Mouse (Mus musculus) forebrain, embryonic 10.5 days (tissue): ENCODE measurements around the gene Gramd2. TPM values are rescaled to one million over a fixed set of nuclear protein-coding genes. Genes with fewer than 3 reads are reported as not detected.
"Not testable (repeated sequence)": the region's sequence is repeated elsewhere in the genome, so short reads cannot be mapped to it uniquely, and the experiment has no call there.

ENCODE experiments used
- DNase-seq: peaks from one replicate; pipeline ENCODE4 v3.0.0-alpha.2; 2017; ENCODE audit warnings: low spot score; ENCODE audit errors: extremely low spot score
- H3K27ac ChIP-seq: fragments of 300-500 bp; sonication (generic); 2 replicates; pipeline ENCODE4 v1.5.1; 2016; ENCODE audit warnings: mild to moderate bottlenecking
- H3K27me3 ChIP-seq: fragments of 300-500 bp; sonication (generic); 2 replicates; pipeline ENCODE4 v1.6.1; 2016; ENCODE audit warnings: mild to moderate bottlenecking; ENCODE audit not compliant: poor library complexity, severe bottlenecking
- H3K36me3 ChIP-seq: fragments of 300-500 bp; sonication (generic); replicated peaks from 2 replicates; pipeline ENCODE4 v1.6.1; 2016; ENCODE audit warnings: mild to moderate bottlenecking, moderate library complexity
- H3K4me1 ChIP-seq: fragments of 300-500 bp; sonication (generic); 2 replicates; pipeline ENCODE4 v1.6.1; 2016
- H3K4me3 ChIP-seq: fragments of 300-500 bp; sonication (generic); 2 replicates; pipeline ENCODE4 v1.5.1; 2016; ENCODE audit warnings: mild to moderate bottlenecking, moderate library complexity
- H3K9me3 ChIP-seq: fragments of 300-500 bp; sonication (generic); 2 replicates; pipeline ENCODE4 v1.6.1; 2016; ENCODE audit warnings: mild to moderate bottlenecking, moderate library complexity
- WGBS: fragments of 180-500 bp; shearing (Covaris S2); methylation state at CpG from one replicate; pipeline ENCODE4 v1.1.7; 2016; 5-methylcytosine and 5-hydroxymethylcytosine counted together
- polyA plus RNA-seq: library from polyadenylated mRNA; unstranded; fragments of >200 nt; fragmentation: Nextera tagmentation; extraction: Ambion mirVana; gene quantifications from 2 replicates; pipeline ENCODE4 v1.2.1, GENCODE M21; 2016

Gramd2 gene
- polyA plus RNA-seq, 1 experiment from 2014 or later: 0.22 TPM

- Histone ChIP-seq H3K27ac (no peak overlapping the region), H3K9me3 (no peaks in the 10 kb centered on the region), H3K4me1 (no peaks in the 10 kb centered on the region), H3K27me3 (no peaks in the 10 kb centered on the region), H3K4me3 (no peak overlapping the region), H3K36me3 (peaks cover 8% of the 10 kb centered on the region)
- WGBS: 98% methylated on average over 2 of the region's 2 CpGs
- no peak for DNase-seq
These were observed 60.6 kb downstream of the Gramd2 start for GRCm38 (mm10) chr9:59740593-59740992.

- H3K36me3 ChIP-seq: no peaks in the 10 kb centered on the region
- DNase-seq: no peak
- no peak overlapping the region for H3K4me3 ChIP-seq
- no peak overlapping the region for H3K27ac ChIP-seq
- H3K27me3 ChIP-seq: no peaks in the 10 kb centered on the region
- peaks cover 1% of the 10 kb centered on the region; the same call in 1 of the 2 replicates for H3K4me1 ChIP-seq
- H3K9me3 ChIP-seq: no peaks in the 10 kb centered on the region
- WGBS: 96% methylated on average over 3 of the region's 3 CpGs
These were observed 64.0 kb downstream of the Gramd2 start for GRCm38 (mm10) chr9:59743903-59744302.

- Histone ChIP-seq H3K9me3 (no peaks in the 10 kb centered on the region), H3K27ac (no peak overlapping the region), H3K36me3 (no peaks in the 10 kb centered on the region), H3K4me1 (peaks cover 25% of the 10 kb centered on the region), H3K4me3 (no peak overlapping the region), H3K27me3 (no peaks in the 10 kb centered on the region)
- 97% methylated on average over 2 of the region's 2 CpGs for WGBS
- DNase-seq: no peak
These were observed 68.4 kb downstream of the Gramd2 start for GRCm38 (mm10) chr9:59748387-59748786.

- 92% methylated on average over 11 of the region's 11 CpGs for WGBS
- H3K27ac ChIP-seq: no peak overlapping the region
- H3K4me3 ChIP-seq: peak overlapping the region; percentile 96; the same call in 1 of the 2 replicates
- DNase-seq: no peak
- H3K36me3 ChIP-seq: no peaks in the 10 kb centered on the region
- H3K4me1 ChIP-seq: peaks cover 25% of the 10 kb centered on the region
- no peaks in the 10 kb centered on the region for H3K9me3 ChIP-seq
- no peaks in the 10 kb centered on the region for H3K27me3 ChIP-seq
These were observed 69.0 kb downstream of the Gramd2 start for GRCm38 (mm10) chr9:59748969-59749368.

- Histone ChIP-seq H3K36me3 (no peaks in the 10 kb centered on the region), H3K9me3 (no peaks in the 10 kb centered on the region), H3K4me1 (peaks cover 25% of the 10 kb centered on the region), H3K27me3 (no peaks in the 10 kb centered on the region), H3K4me3 (peak overlapping the region; percentile 96), H3K27ac (peak overlapping the region; percentile 96)
- 37% methylated on average over 12 of the region's 12 CpGs for WGBS
- DNase-seq: peak; percentile 17
These were observed 69.8 kb downstream of the Gramd2 start for GRCm38 (mm10) chr9:59749581-59750265.

GRCm38 (mm10) chr9:59750267-59751065 lies 70.5 kb downstream of the Gramd2 start, which contains the start of the genes Senp8 and Myo9a:
Gene Senp8, minus strand, starts transcription at chr9:59750710.
Gene Myo9a, plus strand, starts transcription at chr9:59750896.
- Histone ChIP-seq H3K9me3 (no peaks in the 10 kb centered on the region), H3K27ac (peak within 1 kb of the TSS; percentile 96), H3K36me3 (no peaks in the 10 kb centered on the region), H3K4me1 (peaks cover 25% of the 10 kb centered on the region), H3K4me3 (peak within 1 kb of the TSS; percentile 96), H3K27me3 (no peaks in the 10 kb centered on the region)
- under 1% methylated on average over 54 of the region's 59 CpGs for WGBS
- peak; percentile 100 for DNase-seq

GRCm38 (mm10) chr9:59751066-59751581 lies 71.2 kb downstream of the Gramd2 start:
- no peaks in the 10 kb centered on the region for H3K36me3 ChIP-seq
- H3K27ac ChIP-seq: peak overlapping the region; percentile 96
- H3K9me3 ChIP-seq: no peaks in the 10 kb centered on the region
- under 1% methylated on average over 48 of the region's 49 CpGs for WGBS
- peaks cover 25% of the 10 kb centered on the region for H3K4me1 ChIP-seq
- no peaks in the 10 kb centered on the region for H3K27me3 ChIP-seq
- peak overlapping the region; percentile 96 for H3K4me3 ChIP-seq
- DNase-seq: no peak

- 20% methylated on average over 2 of the region's 2 CpGs for WGBS
- DNase-seq: no peak
- Histone ChIP-seq H3K4me1 (peaks cover 25% of the 10 kb centered on the region), H3K27me3 (no peaks in the 10 kb centered on the region), H3K4me3 (peak overlapping the region; percentile 96), H3K27ac (peak overlapping the region; percentile 96; the same call in 1 of the 2 replicates), H3K36me3 (no peaks in the 10 kb centered on the region), H3K9me3 (no peaks in the 10 kb centered on the region)
These were observed 72.0 kb downstream of the Gramd2 start for GRCm38 (mm10) chr9:59751966-59752365.

GRCm38 (mm10) chr9:59755199-59755598 lies 75.3 kb downstream of the Gramd2 start:
- no peak overlapping the region for H3K4me3 ChIP-seq
- H3K27me3 ChIP-seq: no peaks in the 10 kb centered on the region
- no peak overlapping the region for H3K27ac ChIP-seq
- H3K4me1 ChIP-seq: peaks cover 13% of the 10 kb centered on the region
- DNase-seq: no peak
- 83% methylated on average over 2 of the region's 2 CpGs for WGBS
- H3K36me3 ChIP-seq: no peaks in the 10 kb centered on the region
- no peaks in the 10 kb centered on the region for H3K9me3 ChIP-seq

GRCm38 (mm10) chr9:59757016-59757415 lies 77.1 kb downstream of the Gramd2 start:
- not testable (repeated sequence) for H3K9me3 ChIP-seq, DNase-seq, H3K27me3 ChIP-seq, H3K4me1 ChIP-seq, H3K4me3 ChIP-seq, H3K27ac ChIP-seq, H3K36me3 ChIP-seq
- WGBS: 94% methylated on average over 3 of the region's 3 CpGs

- H3K27me3 ChIP-seq: no peaks in the 10 kb centered on the region
- H3K4me1 ChIP-seq: no peaks in the 10 kb centered on the region
- H3K4me3 ChIP-seq: no peak overlapping the region
- no peaks in the 10 kb centered on the region for H3K9me3 ChIP-seq
- H3K27ac ChIP-seq: no peak overlapping the region
- DNase-seq: no peak
- WGBS: 82% methylated on average over 3 of the region's 3 CpGs
- no peaks in the 10 kb centered on the region for H3K36me3 ChIP-seq
These were observed 80.6 kb downstream of the Gramd2 start for GRCm38 (mm10) chr9:59760515-59760914.

GRCm38 (mm10) chr9:59766966-59767461 lies 87.1 kb downstream of the Gramd2 start:
- not testable (repeated sequence) for H3K27ac ChIP-seq, H3K36me3 ChIP-seq, H3K9me3 ChIP-seq, H3K27me3 ChIP-seq, H3K4me3 ChIP-seq, H3K4me1 ChIP-seq, DNase-seq
- WGBS: 94% methylated on average over 12 of the region's 13 CpGs
